Mouse (Mus musculus) cerebellum, adult 8-10 months (tissue): ENCODE results near the gene Ugcg.
"Not testable (repeated sequence)": the region's sequence is repeated elsewhere in the genome, so short reads cannot be mapped to it uniquely, and the experiment has no call there.

Experiments
- DNase-seq: peaks from one replicate; pipeline ENCODE4 v3.0.0; 2022

Ugcg gene

DNA sequence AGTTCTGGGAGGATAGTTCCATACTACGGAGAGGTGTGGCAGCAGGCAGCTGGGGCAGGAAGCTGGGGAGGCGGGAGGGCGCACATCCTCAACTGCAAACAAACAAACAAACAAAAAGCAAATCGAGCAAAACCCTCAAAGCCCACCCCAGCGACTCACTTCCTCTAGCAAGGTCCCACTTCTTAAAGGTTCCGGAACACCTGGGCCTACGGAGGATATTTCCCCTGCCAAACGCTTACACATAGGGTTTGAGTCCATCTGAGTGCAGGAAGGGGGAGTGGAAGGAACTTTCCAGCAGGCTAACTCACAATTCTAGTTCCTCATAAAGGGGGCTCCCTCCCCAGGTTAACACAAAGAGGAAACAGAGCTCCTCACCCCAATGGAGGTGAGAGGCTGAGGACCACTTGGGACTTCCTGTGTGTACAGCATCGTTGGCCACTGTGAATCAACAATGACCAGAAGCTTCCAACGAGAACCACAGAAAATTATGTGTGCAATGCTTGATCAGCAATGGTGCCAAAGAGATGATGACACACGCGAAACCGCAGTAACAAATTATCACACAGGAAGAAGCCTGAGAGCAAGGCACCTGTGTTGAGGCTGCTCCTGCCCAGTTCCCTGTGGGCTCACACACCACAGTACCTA, 71.9 kb downstream of the Ugcg start:
- DNase-seq: no peak

DNA sequence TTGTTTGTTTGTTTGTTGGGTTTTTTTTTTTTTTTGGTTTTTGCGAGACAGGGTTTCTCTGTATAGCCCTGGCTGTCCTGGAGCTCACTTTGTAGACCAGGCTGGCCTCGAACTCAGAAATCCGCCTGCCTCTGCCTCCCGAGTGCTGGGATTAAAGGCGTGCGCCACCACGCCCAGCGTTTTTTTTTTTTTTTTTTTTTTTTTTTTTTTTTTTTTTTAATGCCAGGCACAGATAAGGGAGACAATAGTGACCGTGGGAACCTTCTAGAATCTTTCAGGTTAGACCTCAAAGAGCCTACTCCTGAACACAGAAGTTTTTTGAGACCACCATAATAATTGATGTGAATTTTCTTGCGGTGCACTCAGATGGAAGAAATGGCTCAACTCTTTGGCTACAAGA, 72.5 kb downstream of the Ugcg start:
- DNase-seq: not testable (repeated sequence)

DNA sequence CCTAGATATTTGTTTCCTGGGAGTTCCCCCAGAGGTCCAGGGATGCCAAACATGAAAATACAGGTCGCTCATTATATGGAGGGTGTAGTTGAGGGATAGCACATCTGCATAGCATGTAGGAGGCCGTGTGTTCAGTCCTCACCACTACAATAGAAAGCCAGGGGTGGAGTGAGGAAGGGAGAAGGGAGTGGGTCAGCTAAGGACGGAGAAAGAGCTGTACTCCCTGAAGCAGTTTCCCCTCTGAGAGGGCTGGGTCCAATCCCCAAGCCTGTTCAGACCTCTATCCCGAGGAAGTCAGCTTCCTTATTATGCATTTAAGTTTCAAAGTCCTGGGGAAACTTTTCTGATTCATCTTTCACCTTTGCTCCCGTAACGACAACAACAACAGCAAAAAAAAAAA, 73.1 kb downstream of the Ugcg start:
- no peak for DNase-seq

DNA sequence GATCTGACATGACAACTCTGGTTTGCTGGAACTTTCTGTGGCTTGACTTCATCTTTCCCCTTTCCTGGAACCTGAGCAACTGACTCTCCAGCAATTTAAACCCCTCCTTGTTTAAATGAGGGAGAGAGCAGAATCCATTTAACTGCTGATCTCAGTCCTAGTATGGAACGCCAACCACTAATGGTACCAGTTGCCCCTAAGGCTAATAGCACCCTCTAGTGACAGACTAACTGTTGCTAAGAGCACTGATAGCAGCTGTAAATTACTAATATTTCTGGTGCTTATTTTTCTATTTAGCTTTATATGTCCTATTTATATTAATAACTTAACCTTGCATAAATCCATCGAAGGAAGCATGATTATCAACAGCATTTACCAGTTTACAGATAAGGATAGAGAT, 74.4 kb downstream of the Ugcg start:
- DNase-seq: no peak

DNA sequence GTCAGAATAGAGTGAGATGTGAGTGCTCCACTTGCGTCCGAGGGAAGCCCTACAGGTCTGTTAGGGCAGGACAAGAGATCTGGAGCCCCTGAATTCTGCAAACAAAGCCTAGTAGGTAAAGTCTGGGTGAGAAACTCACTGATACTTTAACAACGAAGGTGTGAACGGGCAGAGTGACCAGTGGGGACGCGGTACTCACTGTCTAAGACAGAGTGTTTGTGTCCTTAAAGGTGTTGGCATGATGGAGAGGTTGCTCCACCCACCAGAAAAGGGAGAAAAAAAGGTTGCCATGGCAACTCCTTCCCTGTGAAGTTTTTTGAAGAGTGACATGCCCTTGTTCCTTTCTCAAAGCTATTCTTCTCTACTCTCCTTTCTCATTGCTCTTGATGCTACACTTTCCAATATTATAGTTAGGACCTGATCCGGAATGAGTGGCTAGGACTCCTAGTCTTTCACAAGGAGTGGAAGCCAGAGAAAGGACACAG, 75.6 kb downstream of the Ugcg start:
- DNase-seq: no peak

DNA sequence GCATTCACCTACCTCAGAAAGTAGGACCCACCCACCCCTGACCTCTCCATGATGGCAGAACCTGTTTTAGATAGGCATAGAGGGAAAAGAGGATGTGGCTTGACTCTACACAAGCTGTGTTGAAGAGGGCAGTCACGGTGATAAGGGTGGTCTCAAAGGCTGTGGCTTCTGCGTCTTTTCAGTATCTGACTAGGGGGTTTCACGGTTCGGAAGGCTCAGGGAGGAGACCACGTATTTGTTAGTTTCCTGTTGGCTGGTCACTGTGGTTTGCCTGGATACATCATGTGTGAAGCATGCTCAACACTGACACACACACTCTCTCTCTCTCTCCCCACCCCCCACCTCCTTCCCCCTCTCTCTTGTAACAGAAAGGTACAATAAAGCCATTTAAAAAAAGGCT, 76.1 kb downstream of the Ugcg start:
- DNase-seq: no peak

DNA sequence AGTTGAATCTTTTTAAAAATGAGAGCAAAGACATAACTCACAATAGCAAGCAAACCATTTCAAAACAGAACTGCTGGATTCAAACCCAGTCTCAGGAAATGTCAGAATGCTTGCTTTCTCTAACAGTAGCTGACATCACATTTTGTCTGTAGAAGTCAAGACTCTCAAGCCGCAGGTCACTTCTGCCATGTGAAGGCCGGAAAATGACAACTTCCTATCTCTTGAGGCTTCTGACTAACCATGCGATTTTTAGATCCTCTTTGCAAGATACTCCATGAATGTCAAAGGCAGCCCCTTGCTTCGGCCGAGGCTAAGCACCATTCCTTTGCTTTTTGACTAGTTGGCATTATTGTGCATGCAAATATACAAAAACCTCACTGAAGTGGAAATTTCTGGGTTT, 76.6 kb downstream of the Ugcg start:
- no peak for DNase-seq
